In the genomic region with DNA sequence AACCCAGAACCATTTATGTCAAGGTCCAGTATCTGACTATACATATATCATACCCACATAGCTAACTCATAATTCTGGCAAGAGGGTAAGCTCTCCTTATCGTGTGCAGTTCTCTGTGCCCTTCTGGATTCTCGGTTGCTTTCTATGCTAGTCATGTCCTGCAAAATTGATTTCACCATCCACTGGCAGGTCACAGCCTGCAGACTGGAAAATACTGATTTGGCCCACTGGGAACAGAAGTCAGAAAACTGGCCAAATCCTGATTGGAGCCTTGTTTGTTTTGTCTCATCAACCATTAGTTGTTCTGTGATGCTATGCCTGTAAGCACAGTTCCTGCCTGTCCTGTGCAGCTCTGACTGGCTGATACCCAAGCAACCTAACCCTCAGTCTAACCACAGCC, we compare ENCODE assay signal across 26 mouse cellular contexts.
"Had no signal": no experiment of that assay in that cellular context is flagged by ENCODE, and none has a peak within 500 bp of the region (broad histone marks: within the 10 kb centered on the region; RNA-seq: fewer than 3 reads in every experiment).

No protein-coding gene starts in this region.

- ATAC-seq: hindbrain, embryonic 16.5 days; inflammation-experienced regulatory T-cells, adult 6 months; intestine, embryonic 15.5 days; intestine, postnatal 0 days had no signal

- H3K9ac ChIP-seq: heart, embryonic 12.5 days; hindbrain, embryonic 12.5 days; hindbrain, embryonic 14.5 days; intestine, embryonic 15.5 days; limb, embryonic 12.5 days; liver, embryonic 13.5 days; liver, embryonic 15.5 days had no signal

- H3K27ac ChIP-seq: heart, embryonic 10.5 days; hindbrain, embryonic 10.5 days; hindbrain, embryonic 12.5 days; hindbrain, embryonic 14.5 days; intestine, embryonic 15.5 days; layer of hippocampus, adult 2 months; left cerebral cortex, adult 2 months; limb, embryonic 10.5 days; limb, embryonic 12.5 days; liver, embryonic 13.5 days; liver, embryonic 15.5 days had no signal

- H3K36me3 ChIP-seq: heart, embryonic 10.5 days; heart, embryonic 12.5 days; hindbrain, embryonic 10.5 days; hindbrain, embryonic 12.5 days; intestine, embryonic 15.5 days; limb, embryonic 10.5 days; limb, embryonic 12.5 days; liver, embryonic 13.5 days; liver, embryonic 15.5 days had no signal

- H3K27me3 ChIP-seq: heart, embryonic 12.5 days; hindbrain, embryonic 12.5 days; intestine, embryonic 15.5 days; limb, embryonic 12.5 days had no signal

- H3K4me3 ChIP-seq: heart, embryonic 10.5 days; heart, embryonic 12.5 days; hindbrain, embryonic 10.5 days; hindbrain, embryonic 12.5 days; intestine, embryonic 15.5 days; layer of hippocampus, adult 2 months; left cerebral cortex, adult 2 months; limb, embryonic 10.5 days; limb, embryonic 12.5 days; liver, embryonic 13.5 days; liver, embryonic 15.5 days had no signal

- DNase-seq: gastrocnemius, postnatal 10 days; gastrocnemius, postnatal 25 days; heart, adult 18-20 months; heart, postnatal 10 days; heart, postnatal 4 days; kidney, adult 18-20 months; kidney, adult 8-10 months; kidney, postnatal 10 days; kidney, postnatal 25 days; kidney, postnatal 4 days; liver; liver, embryonic 13.5 days had no signal

- H3K4me2 ChIP-seq: heart, embryonic 12.5 days; hindbrain, embryonic 12.5 days; hindbrain, embryonic 14.5 days; intestine, embryonic 15.5 days; limb, embryonic 12.5 days; liver, embryonic 13.5 days; liver, embryonic 15.5 days had no signal

- H3K9me3 ChIP-seq: hindbrain, embryonic 12.5 days; intestine, embryonic 15.5 days; limb, embryonic 10.5 days; liver, embryonic 13.5 days; liver, embryonic 15.5 days had no signal
